Mouse (Mus musculus) brain, embryonic 14.5 days (tissue): ENCODE results near the gene Mgat4b.

Experiments
- CTCF ChIP-seq: fragments of 200-500 bp; IDR thresholded peaks from 2 replicates; pipeline ENCODE4 v1.5.1; 2012; ENCODE audit warnings: inconsistent platforms, mild to moderate bottlenecking, moderate library complexity, borderline replicate concordance; ENCODE audit not compliant: insufficient read depth, insufficient read length; ENCODE audit errors: extremely low read depth
- POLR2A ChIP-seq: fragments of 200-500 bp; IDR thresholded peaks from 2 replicates; pipeline ENCODE4 v1.6.1; 2012; ENCODE audit warnings: mild to moderate bottlenecking, inconsistent platforms, borderline replicate concordance; ENCODE audit not compliant: poor library complexity, insufficient read depth, insufficient read length, severe bottlenecking; ENCODE audit errors: extremely low read depth

GRCm38 (mm10) chr11:50188682-50189081 is 22.0 kb upstream of the Mgat4b start:
- TF ChIP-seq CTCF = no peak
- no peak for TF ChIP-seq POLR2A
